Mouse (Mus musculus) layer of hippocampus, adult 2 months (tissue): ENCODE data around the gene Hoxd13. TPM values are rescaled to one million over a fixed set of nuclear protein-coding genes. Genes with fewer than 3 reads are reported as not detected.
A peak's percentile ranks its signal among the peaks of the same experiment; 100 is the strongest.

Experiments
- DNase-seq, 2 experiments: peaks; one replicate each; pipeline ENCODE4 v3.0.0; 2022; ENCODE audit warnings: low spot score in 2 of 2
- H3K27ac ChIP-seq: fragments of 200-600 bp; 2 replicates; pipeline ENCODE4 v1.8.1; 2022
- H3K4me3 ChIP-seq: fragments of 200-600 bp; 2 replicates; pipeline ENCODE4 v1.8.1; 2022; ENCODE audit warnings: mild to moderate bottlenecking
- CTCF ChIP-seq: fragments of 200-600 bp; conservative IDR thresholded peaks from 2 replicates; pipeline ENCODE4 v1.8.1; 2022; ENCODE audit warnings: antibody characterized with exemption, mild to moderate bottlenecking, moderate library complexity
- total RNA-seq, 2 experiments: library from RNA; stranded (reverse); gene quantifications; 2 replicates each; pipeline ENCODE4 v1.2.3; 2021

Hoxd13 gene
- total RNA-seq, 2 experiments from 2014 or later, result not detected

- DNase-seq, result no peak
Observed at GRCm38 (mm10) chr2:74656632-74657021, 11.5 kb upstream of the Hoxd13 start.

GRCm38 (mm10) chr2:74657251-74658023 lies 10.7 kb upstream of the Hoxd13 start:
- no peak overlapping the region for H3K4me3 ChIP-seq

More at GRCm38 (mm10) chr2:74656632-74657021, 11.5 kb upstream of the Hoxd13 start:
- TF ChIP-seq CTCF, result no peak
- Histone ChIP-seq H3K27ac (no peak overlapping the region), H3K4me3 (no peak overlapping the region)

GRCm38 (mm10) chr2:74658024-74658666 lies 10.0 kb upstream of the Hoxd13 start:
- Histone ChIP-seq H3K4me3 (no peak overlapping the region), H3K27ac (no peak overlapping the region)
- TF ChIP-seq CTCF, result no peak
- DNase-seq, result no peak

More at GRCm38 (mm10) chr2:74657251-74658023, 10.7 kb upstream of the Hoxd13 start:
- no peak for DNase-seq
- TF ChIP-seq CTCF, result no peak
- H3K27ac ChIP-seq, result no peak overlapping the region

GRCm38 (mm10) chr2:74658667-74659371 lies 9.3 kb upstream of the Hoxd13 start:
- no peak overlapping the region for H3K4me3 ChIP-seq
- TF ChIP-seq CTCF, result no peak
- no peak overlapping the region for H3K27ac ChIP-seq
- no peak for DNase-seq

- Histone ChIP-seq H3K27ac (no peak within 1 kb of the TSS), H3K4me3 (no peak within 1 kb of the TSS)
- no peak for TF ChIP-seq CTCF
- DNase-seq, result no peak
Observed at GRCm38 (mm10) chr2:74659507-74660005, 8.6 kb upstream of the Hoxd13 start, which contains the start of gene Evx2. TSS of gene Evx2 (minus strand) at chr2:74659557.

- Histone ChIP-seq H3K4me3 (no peak overlapping the region), H3K27ac (no peak overlapping the region)
- no peak for DNase-seq
- TF ChIP-seq CTCF, result no peak
Observed at GRCm38 (mm10) chr2:74660421-74661375, 7.4 kb upstream of the Hoxd13 start.

GRCm38 (mm10) chr2:74661685-74662084 lies 6.4 kb upstream of the Hoxd13 start:
- peak; percentile 17 to 53 for DNase-seq
- Histone ChIP-seq H3K4me3 (no peak overlapping the region), H3K27ac (no peak overlapping the region)
- peak; percentile 78 for TF ChIP-seq CTCF

- H3K27ac ChIP-seq, result no peak overlapping the region
- peak; percentile 33 to 52 for DNase-seq
- no peak overlapping the region for H3K4me3 ChIP-seq
- TF ChIP-seq CTCF, result peak; percentile 88
Observed at GRCm38 (mm10) chr2:74663291-74663925, 4.7 kb upstream of the Hoxd13 start.

- TF ChIP-seq CTCF, result no peak
- no peak for DNase-seq
Observed at GRCm38 (mm10) chr2:74666411-74666810, 1.7 kb upstream of the Hoxd13 start.

GRCm38 (mm10) chr2:74667191-74667841 lies 794 bp upstream of the Hoxd13 start:
- no peak for DNase-seq
- TF ChIP-seq CTCF, result no peak
- H3K4me3 ChIP-seq, result no peak overlapping the region
- H3K27ac ChIP-seq, result no peak overlapping the region

More at GRCm38 (mm10) chr2:74666411-74666810, 1.7 kb upstream of the Hoxd13 start:
- H3K27ac ChIP-seq, result no peak overlapping the region
- no peak overlapping the region for H3K4me3 ChIP-seq
